14 mouse cellular contexts compared by ENCODE assay signal in the genomic region with DNA sequence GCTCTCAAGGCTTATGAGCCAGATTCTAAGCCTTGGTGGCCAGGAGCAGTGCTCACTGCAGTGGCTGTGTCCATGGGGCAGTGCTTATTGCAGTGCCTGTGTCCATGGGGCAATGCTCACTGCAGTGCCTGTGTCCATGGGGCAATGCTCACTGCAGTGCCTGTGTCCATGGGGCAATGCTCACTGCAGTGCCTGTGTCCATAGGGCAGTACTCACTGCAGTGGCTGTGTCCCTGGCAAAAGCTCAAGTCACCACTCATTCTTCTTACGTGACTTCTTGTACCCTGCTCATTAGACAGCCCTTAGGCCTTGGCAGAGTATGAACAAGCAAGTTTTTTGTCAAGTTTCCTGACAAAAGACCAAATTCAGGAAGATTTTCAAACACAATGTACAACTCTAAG.
A peak's percentile ranks its signal among the peaks of the same experiment; 100 is the strongest.
DNase-seq lines count a peak whose midpoint lies in the region; ATAC-seq and TF ChIP-seq lines count a peak whose summit lies in the region.
"Had no signal": no experiment of that assay in that cellular context is flagged by ENCODE, and none has a peak within 500 bp of the region (broad histone marks: within the 10 kb centered on the region; RNA-seq: fewer than 3 reads in every experiment).

No protein-coding gene starts in this region.

- no peak overlapping the region for H3K4me2 ChIP-seq in heart, embryonic 12.5 days
- H3K4me2 ChIP-seq: embryonic facial prominence, embryonic 15.5 days; lung, embryonic 14.5 days; midbrain, embryonic 15.5 days; neural tube, embryonic 15.5 days had no signal

- H3K27me3 ChIP-seq in heart, embryonic 12.5 days (replicated peaks): no peaks in the 10 kb centered on the region
- H3K27me3 ChIP-seq in heart, embryonic 10.5 days (ENCODE audit: insufficient read depth, poor library complexity, severe bottlenecking): no peaks in the 10 kb centered on the region
- H3K27me3 ChIP-seq: embryonic facial prominence, embryonic 15.5 days; midbrain, embryonic 15.5 days; neural tube, embryonic 15.5 days had no signal

- H3K27ac ChIP-seq in heart, embryonic 12.5 days (ENCODE audit: poor library complexity, severe bottlenecking): peak overlapping the region; percentile 26
- no peak overlapping the region for H3K27ac ChIP-seq in heart, embryonic 10.5 days
- 0 out of 2 replicates have a peak overlapping the region, but pooled peaks have one; percentile 3 for H3K27ac ChIP-seq in left cerebral cortex, adult 2 months
- H3K27ac ChIP-seq: limb, embryonic 10.5 days; midbrain, embryonic 15.5 days; neural tube, embryonic 15.5 days had no signal

- 71% methylated on average over 1 of the region's 1 CpGs for WGBS in heart, embryonic 12.5 days
- 83% methylated on average over 1 of the region's 1 CpGs for WGBS in heart, embryonic 10.5 days

- no peak for TF ChIP-seq CTCF in left cerebral cortex, adult 2 months (IDR thresholded peaks at IDR 0.05)

- ATAC-seq in heart, embryonic 12.5 days (ENCODE audit: insufficient number of reproducible peaks, low FRiP score): no peak
- ATAC-seq: hindbrain, embryonic 16.5 days; midbrain, embryonic 15.5 days had no signal

- H3K4me3 ChIP-seq in heart, embryonic 12.5 days: no peak overlapping the region
- H3K4me3 ChIP-seq in heart, embryonic 10.5 days: no peak overlapping the region
- H3K4me3 ChIP-seq in left cerebral cortex, adult 2 months: no peak overlapping the region
- H3K4me3 ChIP-seq: embryonic facial prominence, embryonic 15.5 days; limb, embryonic 10.5 days; midbrain, embryonic 15.5 days; neural tube, embryonic 15.5 days had no signal

- H3K4me1 ChIP-seq in heart, embryonic 12.5 days (replicated peaks): peaks cover 29% of the 10 kb centered on the region
- peaks cover 30% of the 10 kb centered on the region for H3K4me1 ChIP-seq in heart, embryonic 10.5 days

- H3K9ac ChIP-seq in heart, embryonic 12.5 days: no peak overlapping the region
- H3K9ac ChIP-seq: embryonic facial prominence, embryonic 15.5 days; lung, embryonic 14.5 days; midbrain, embryonic 15.5 days; neural tube, embryonic 15.5 days had no signal

- no peaks in the 10 kb centered on the region for H3K9me3 ChIP-seq in heart, embryonic 12.5 days (replicated peaks)
- H3K9me3 ChIP-seq in heart, embryonic 10.5 days: no peaks in the 10 kb centered on the region
- H3K9me3 ChIP-seq: embryonic facial prominence, embryonic 15.5 days; limb, embryonic 10.5 days; midbrain, embryonic 15.5 days; neural tube, embryonic 15.5 days had no signal

- no peaks in the 10 kb centered on the region for H3K36me3 ChIP-seq in heart, embryonic 12.5 days
- H3K36me3 ChIP-seq in heart, embryonic 10.5 days: 0 out of 2 replicates have a peak, but pooled peaks cover 6% of the 10 kb centered on the region
- H3K36me3 ChIP-seq: embryonic facial prominence, embryonic 15.5 days; limb, embryonic 10.5 days; midbrain, embryonic 15.5 days; neural tube, embryonic 15.5 days had no signal

- intact Hi-C loops in left cerebral cortex, adult 2 months (cut with DNase I): no loop called here
- intact Hi-C loops in left cerebral cortex, postnatal 4 days (cut with DNase I): no loop called here

- DNase-seq in heart, embryonic 10.5 days (ENCODE audit: low spot score): no peak
- DNase-seq in left cerebral cortex, adult 2 months (ENCODE audit: extremely low spot score in 1 of 2, low spot score in 2 of 2): no peak
- no peak for DNase-seq in left cerebral cortex, postnatal 4 days
- DNase-seq in adrenal gland, postnatal 10 days: peak; percentile 30
- DNase-seq in lung, postnatal 36 days: peak; percentile 45
- no peak for DNase-seq in thymus, adult 18-20 months
- DNase-seq: thymus, postnatal 4 days had no signal

Comparison
In these comparisons a context has a peak if more than half of its experiments do, and no peak if none do; other contexts are left out.
1. DNase-seq: peak in adrenal gland, postnatal 10 days (single experiment) and lung, postnatal 36 days (single experiment); none in heart, embryonic 10.5 days (single experiment), left cerebral cortex, adult 2 months (0 of 2), left cerebral cortex, postnatal 4 days (single experiment) and thymus, adult 18-20 months (0 of 2).